Mouse (Mus musculus): ENCODE measurements around the gene Ahnak.
"Not testable (repeated sequence)": the region's sequence is repeated elsewhere in the genome, so short reads cannot be mapped to it uniquely, and the experiment has no call there.

Gene Ahnak

GRCm38 (mm10) chr19:9041074-9041473 is 52.0 kb downstream of the Ahnak start:
- no peak for DNase-seq (ENCODE audit: low spot score in 2 of 2)

DNA sequence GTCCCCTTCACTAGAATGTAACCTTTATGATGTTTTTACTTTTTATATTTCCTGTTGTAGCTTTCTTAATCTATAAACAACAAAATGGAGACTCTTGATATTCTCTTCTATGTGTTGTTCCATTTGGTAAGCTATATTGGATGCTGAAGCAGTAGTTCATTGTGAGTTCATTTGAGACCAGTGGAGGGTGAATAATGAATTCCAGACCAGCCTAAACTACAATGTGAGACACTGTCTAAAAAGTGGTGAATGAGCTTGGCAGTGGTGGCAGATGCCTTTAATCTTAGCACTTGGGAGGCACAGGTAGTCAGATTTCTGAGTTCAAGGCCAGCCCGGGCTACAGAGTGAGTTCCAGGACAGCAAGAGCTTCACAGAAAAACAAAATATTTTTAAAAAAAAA is 54.0 kb downstream of the Ahnak start:
- no peak for DNase-seq (ENCODE audit: low spot score in 2 of 2)

DNA sequence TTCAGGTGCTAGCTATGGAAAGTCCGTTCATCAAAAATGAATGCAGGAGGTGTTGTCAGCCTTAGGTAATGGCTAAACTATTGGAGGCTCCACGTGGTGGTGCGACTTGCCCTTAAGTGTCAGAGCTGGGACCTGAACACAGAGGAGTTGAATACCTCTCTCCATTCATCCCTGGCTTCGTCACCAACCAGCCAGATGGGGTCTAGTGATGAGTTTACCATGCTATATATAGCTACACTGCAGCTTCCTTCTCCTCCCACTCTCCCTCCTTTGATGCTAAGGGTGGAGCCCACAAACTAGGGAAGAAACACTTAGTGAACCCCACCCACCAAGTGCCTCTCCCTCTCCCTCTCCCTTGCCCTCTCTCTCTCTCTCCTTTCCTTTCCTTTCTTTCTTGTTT is 55.2 kb downstream of the Ahnak start:
- DNase-seq (ENCODE audit: low spot score in 2 of 2) = no peak

DNA sequence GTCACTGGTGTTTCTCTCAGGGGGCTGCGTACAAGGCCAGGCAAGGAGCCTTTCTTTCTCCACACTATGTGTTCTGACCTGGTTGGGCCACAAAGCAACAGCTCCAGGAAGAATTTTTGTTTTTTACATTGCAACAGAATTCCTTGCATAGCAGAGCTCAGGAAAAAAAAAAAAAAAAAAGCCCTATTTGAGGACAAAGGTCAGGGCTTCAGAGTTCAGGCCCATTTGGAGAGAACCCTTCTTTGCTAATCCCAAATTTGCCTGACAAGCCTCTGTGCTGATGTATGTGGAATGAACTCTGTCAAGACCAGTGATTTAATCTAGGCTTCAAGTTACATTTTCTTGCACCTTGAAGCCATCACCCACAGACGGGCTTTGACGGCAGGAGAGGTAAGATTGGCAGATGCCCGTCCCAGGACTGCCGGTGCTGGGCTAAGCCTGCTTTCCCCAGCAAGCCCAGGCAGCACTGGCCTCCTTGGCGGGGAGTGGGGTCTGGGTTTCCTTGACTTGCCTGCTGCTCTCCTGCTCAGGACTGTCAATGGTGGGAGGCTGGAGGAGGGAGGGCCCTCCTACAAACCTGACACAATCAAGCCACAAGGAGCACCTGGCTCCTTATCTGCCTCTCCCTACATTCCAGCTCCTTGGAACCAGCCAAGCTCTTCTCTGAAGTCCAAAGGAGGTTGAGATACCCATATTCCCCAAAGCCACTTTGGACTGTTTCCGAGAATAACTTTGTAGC is 58.3 kb downstream of the Ahnak start:
- DNase-seq (ENCODE audit: low spot score in 2 of 2) = no peak

GRCm38 (mm10) chr19:9047946-9048387 is 58.9 kb downstream of the Ahnak start:
- DNase-seq (ENCODE audit: low spot score in 2 of 2) = no peak

DNA sequence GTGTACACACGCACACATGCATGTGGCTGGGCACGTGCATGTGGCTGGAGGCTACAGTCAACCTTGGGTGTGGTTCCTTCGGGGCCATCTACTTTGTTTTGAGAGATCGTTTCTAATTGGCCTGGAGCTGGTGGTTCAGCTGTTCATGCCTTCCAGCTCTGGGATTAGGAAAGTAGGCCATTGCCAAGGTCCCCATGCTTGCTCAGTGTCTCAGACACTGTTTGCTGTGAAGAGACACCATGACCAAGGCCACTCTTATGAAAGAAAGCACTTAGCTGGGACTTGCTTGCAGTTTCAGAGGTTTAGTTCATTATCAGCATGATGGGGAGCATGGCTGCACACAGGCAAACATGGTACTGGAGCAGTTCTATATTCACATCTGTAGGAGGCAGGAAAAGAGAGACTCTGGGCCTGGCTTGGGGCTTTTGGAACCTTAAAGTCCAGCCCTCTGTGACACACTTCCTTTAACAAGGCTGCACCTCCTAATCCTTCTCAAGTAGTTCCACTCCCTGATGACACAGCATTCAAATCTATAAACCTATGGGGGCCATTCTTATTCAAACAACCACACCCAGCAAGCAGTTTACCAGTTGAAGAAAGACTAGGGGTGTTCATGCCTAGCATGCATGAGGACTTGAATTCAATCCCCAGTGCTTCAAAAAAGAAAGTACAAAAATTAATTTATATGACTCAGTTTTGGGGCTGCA is 60.0 kb downstream of the Ahnak start:
- no peak for DNase-seq (ENCODE audit: low spot score in 2 of 2)

GRCm38 (mm10) chr19:9050294-9051229 is 61.5 kb downstream of the Ahnak start:
- no peak for DNase-seq (ENCODE audit: low spot score in 2 of 2)

DNA sequence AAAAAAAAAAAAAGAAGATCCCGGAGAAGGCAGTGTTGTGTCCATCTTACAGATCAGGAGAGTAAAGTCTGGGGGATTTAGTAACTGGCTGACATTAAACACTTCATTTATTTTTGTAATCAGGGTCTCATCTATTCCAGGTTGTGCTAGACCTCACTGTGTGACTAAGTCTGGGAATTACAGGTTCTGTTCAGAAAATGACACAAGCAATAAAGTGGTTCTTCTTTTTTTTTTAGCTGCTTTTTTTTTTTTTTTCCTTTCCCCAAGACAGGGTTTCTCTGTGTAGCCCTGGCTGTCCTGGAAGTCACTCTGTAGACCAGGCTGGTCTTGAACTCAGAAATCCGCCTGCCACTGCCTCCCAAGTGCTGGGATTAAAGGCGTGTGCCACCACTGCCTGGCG is 62.9 kb downstream of the Ahnak start:
- not testable (repeated sequence) for DNase-seq (ENCODE audit: low spot score in 2 of 2)

DNA sequence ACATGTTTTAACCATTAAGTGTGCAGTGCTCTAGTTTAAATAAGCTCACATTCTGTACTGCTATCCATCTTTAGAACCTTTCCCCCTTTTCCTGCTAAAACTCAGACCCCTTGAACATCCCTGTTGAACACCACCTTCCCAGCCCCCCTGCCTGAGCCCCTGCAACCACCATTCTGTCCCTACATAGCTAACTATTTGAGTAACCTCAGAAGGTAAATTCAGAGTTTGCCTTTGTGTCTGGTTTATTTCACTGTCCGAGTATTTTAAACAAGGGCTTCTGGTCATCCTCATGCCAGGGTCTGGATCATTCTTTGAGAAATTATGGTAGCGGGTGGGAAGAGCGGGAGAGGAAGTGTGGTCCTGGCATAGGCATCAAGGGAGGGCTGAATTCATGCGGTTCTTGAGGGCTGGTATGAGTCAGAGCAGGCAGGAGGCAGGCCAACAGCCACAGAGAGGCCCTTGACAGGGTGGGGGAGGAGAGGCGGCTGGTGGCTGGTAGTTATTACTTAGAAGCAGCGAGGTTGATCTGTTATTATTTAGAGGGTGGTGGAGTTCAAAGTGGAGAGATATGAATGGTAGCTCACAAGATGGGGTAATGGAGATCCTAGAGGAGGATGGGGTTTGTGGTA is 63.8 kb downstream of the Ahnak start:
- DNase-seq (ENCODE audit: low spot score in 2 of 2) = no peak

- peak in 1 of 2 experiments; percentile 39 for DNase-seq (ENCODE audit: low spot score in 2 of 2)
These were observed 66.1 kb downstream of the Ahnak start for GRCm38 (mm10) chr19:9055153-9055552.

GRCm38 (mm10) chr19:9055703-9056355 is 66.7 kb downstream of the Ahnak start:
- DNase-seq (ENCODE audit: low spot score in 2 of 2) = no peak

DNA sequence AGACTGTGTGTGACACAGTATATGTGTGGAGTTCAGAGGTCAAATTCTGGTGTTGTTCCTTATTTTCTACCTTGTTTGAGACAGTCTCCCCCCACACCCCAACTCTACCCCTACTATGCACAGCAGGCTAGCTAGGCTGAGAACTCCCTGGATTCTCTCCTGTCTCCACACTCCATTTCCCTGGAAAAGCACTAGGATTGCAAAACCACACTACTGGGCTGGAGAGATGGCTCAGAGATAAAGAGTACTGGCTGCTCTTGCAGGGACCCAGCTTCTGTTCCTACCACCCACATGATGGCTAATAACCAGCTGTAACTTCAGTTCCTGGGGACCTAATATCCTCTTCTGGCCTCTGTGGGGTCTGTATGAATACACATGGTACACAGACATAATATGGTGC is 68.6 kb downstream of the Ahnak start:
- DNase-seq (ENCODE audit: low spot score in 2 of 2) = no peak

DNA sequence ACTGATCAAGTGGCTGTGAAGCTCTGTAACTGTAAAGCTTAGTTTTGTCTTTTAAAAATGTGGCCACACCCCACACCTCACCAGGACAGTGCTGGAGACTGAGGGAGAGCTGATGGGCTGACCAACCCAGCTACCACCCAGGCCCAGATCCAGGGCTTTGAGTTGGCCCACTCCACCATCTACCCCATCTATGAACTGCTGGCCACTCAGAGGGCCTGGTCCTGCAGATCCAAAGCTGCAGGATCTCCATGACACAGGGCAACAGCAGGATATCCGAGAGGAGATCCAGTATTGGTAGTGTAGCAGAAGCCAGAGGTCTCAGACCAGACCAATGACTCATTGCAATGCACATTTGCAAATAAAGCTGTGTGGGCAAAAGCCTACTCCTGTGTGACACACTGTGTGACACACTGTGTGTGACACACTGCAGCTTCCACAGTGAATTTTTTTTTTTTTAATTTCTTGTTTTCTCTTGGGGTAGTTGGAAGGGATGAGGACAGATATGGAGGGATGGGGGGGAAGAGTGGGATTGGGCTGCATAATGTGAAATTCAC is 69.3 kb downstream of the Ahnak start:
- no peak for DNase-seq (ENCODE audit: low spot score in 2 of 2)

- no peak for DNase-seq (ENCODE audit: low spot score in 2 of 2)
These were observed 69.9 kb downstream of the Ahnak start for GRCm38 (mm10) chr19:9058944-9059343.

DNA sequence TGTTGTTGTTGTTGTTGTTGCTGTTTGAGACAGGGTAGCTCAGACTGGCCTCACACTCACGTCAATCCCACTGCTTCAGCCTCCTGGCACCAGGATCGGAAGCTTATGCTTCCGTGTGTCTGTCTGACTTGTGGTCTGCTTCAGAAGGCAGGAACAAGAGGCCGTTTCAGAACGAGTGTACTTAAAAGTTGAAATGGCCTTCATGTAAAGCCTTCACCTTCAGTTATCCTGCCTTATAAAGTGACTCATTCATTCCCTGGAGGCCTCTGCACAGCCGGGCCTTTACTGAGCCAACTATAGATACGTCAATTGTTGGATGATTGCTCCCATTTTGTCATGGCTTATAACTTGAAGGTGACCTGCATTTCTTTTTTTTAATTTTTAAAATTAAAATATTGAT is 70.3 kb downstream of the Ahnak start:
- no peak for DNase-seq (ENCODE audit: low spot score in 2 of 2)

DNA sequence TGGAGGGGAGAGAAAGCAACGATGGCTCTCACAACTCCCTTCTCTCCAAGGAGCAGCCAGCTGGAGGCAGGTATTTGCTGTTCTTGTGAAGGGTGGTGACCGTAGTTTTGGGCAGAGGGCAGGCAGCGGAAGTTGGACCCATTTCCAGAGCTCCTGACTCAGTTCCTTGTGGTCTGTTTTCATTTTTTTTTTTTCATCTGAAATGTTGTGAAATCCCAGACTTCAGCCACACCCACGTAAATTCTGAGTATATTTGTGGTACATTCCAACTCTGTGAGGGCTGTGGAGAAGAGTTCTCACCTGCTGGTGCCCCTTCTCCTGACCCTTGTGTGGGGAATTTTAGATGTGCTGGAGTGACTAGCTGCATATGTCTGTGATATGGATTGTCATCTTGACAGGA is 71.0 kb downstream of the Ahnak start:
- no peak for DNase-seq (ENCODE audit: low spot score in 2 of 2)

- DNase-seq (ENCODE audit: low spot score in 2 of 2) = no peak
These were observed 72.3 kb downstream of the Ahnak start for GRCm38 (mm10) chr19:9061221-9061893.

- no peak for DNase-seq (ENCODE audit: low spot score in 2 of 2)
These were observed 73.7 kb downstream of the Ahnak start for GRCm38 (mm10) chr19:9062822-9063221.

- no peak for DNase-seq (ENCODE audit: low spot score in 2 of 2)
These were observed 74.7 kb downstream of the Ahnak start for GRCm38 (mm10) chr19:9063831-9064230.

Data from right cerebral cortex, postnatal 10 days (tissue).